Mouse (Mus musculus) lung, postnatal 0 days (tissue): Measurements from ENCODE around the gene Pomt1. TPM values are rescaled to one million over a fixed set of nuclear protein-coding genes. Genes with fewer than 3 reads are reported as not detected.

ENCODE experiments used
- ATAC-seq: fragments of 200-750 bp; cut with Nextera tagmentation; 2 replicates; pipeline ENCODE4 v1.8.0; 2017; ENCODE audit warnings: moderate library complexity
- DNase-seq: peaks from one replicate; pipeline ENCODE4 v3.0.0-alpha.2; 2016; ENCODE audit warnings: low spot score
- H3K27ac ChIP-seq: fragments of 300-500 bp; sonication (generic); 2 replicates; pipeline ENCODE4 v1.5.1; 2014; ENCODE audit warnings: antibody characterized with exemption, mild to moderate bottlenecking, low read length, mixed read lengths
- H3K27me3 ChIP-seq: fragments of 300-500 bp; sonication (generic); replicated peaks from 2 replicates; pipeline ENCODE4 v1.6.1; 2014; ENCODE audit warnings: low read length, mixed read lengths; ENCODE audit not compliant: insufficient read depth
- H3K36me3 ChIP-seq: fragments of 300-500 bp; sonication (generic); 2 replicates; pipeline ENCODE4 v1.6.1; 2014; ENCODE audit warnings: low read length, mixed read lengths; ENCODE audit not compliant: insufficient read depth
- H3K4me1 ChIP-seq: fragments of 300-500 bp; sonication (generic); 2 replicates; pipeline ENCODE4 v1.6.1; 2014; ENCODE audit warnings: antibody characterized with exemption, low read depth, low read length, mixed read lengths; ENCODE audit not compliant: insufficient read depth
- H3K4me2 ChIP-seq: fragments of 300-500 bp; sonication (generic); replicated peaks from 2 replicates; pipeline ENCODE4 v1.6.1; 2014; ENCODE audit warnings: low read depth, mild to moderate bottlenecking, low read length, moderate library complexity, mixed read lengths
- H3K4me3 ChIP-seq: fragments of 300-500 bp; sonication (generic); 2 replicates; pipeline ENCODE4 v1.5.1; 2014; ENCODE audit warnings: low read depth, low read length
- H3K9ac ChIP-seq: fragments of 300-500 bp; sonication (generic); replicated peaks from 2 replicates; pipeline ENCODE4 v1.6.1; 2014; ENCODE audit warnings: low read depth, mild to moderate bottlenecking
- H3K9me3 ChIP-seq: fragments of 300-500 bp; sonication (generic); 2 replicates; pipeline ENCODE4 v1.6.1; 2016; ENCODE audit warnings: low read length, mixed read lengths
- CTCF ChIP-seq: IDR thresholded peaks from 2 replicates; pipeline ENCODE4 v1.5.1; 2016; ENCODE audit warnings: antibody characterized with exemption, mild to moderate bottlenecking
- EP300 ChIP-seq: IDR thresholded peaks from 2 replicates; pipeline ENCODE4 v1.6.1; 2016; ENCODE audit warnings: antibody characterized with exemption, mild to moderate bottlenecking, control low read depth
- WGBS: fragments of 180-500 bp; shearing (Covaris S2); extraction: QIAGEN DNeasy Blood & Tissue Kit; methylation state at CpG from one replicate; pipeline ENCODE4 v1.1.7; 2014; 5-methylcytosine and 5-hydroxymethylcytosine counted together
- polyA plus RNA-seq: library from polyadenylated mRNA; unstranded; fragments of >200 nt; fragmentation: Nextera tagmentation; extraction: Ambion mirVana; gene quantifications from 2 replicates; pipeline ENCODE4 v1.2.1, GENCODE M21; 2015

The Pomt1 gene
- polyA plus RNA-seq, 1 experiment from 2014 or later, result 9.2 TPM

DNA sequence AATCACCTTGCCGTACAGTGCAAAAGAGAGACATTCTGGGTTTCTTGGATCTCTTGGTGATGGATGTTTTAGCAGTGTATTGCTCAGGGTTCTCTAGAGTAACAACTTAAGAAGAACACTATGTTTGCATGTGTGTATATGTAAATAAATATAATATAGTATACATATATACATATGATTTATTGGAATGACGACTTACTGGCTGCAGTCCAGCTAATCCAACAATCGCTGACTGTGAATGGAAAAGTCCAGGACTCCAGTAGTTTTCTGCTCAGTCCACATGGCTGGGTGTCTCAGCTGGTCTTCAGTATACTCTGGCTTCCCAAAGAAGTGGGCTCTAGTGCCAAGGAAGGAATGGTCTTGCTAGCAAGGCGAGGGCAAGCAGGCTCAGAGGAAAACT lies 1.2 kb downstream of the Pomt1 start:
- Histone ChIP-seq H3K27ac (peak overlapping the region; percentile 68; the same call in 1 of the 2 replicates), H3K27me3 (no peaks in the 10 kb centered on the region), H3K9me3 (no peaks in the 10 kb centered on the region), H3K36me3 (no peaks in the 10 kb centered on the region), H3K4me3 (peak overlapping the region; percentile 61; the same call in 1 of the 2 replicates), H3K4me2 (peak overlapping the region; percentile 80), H3K4me1 (peaks cover 6% of the 10 kb centered on the region; the same call in 1 of the 2 replicates), H3K9ac (peak overlapping the region; percentile 53; the same call in 1 of the 2 replicates)
- TF ChIP-seq CTCF (no peak), EP300 (no peak)
- DNase-seq, result peak; percentile 13
- ATAC-seq, result no peak
- WGBS, result 24% methylated on average over 4 of the region's 4 CpGs

DNA sequence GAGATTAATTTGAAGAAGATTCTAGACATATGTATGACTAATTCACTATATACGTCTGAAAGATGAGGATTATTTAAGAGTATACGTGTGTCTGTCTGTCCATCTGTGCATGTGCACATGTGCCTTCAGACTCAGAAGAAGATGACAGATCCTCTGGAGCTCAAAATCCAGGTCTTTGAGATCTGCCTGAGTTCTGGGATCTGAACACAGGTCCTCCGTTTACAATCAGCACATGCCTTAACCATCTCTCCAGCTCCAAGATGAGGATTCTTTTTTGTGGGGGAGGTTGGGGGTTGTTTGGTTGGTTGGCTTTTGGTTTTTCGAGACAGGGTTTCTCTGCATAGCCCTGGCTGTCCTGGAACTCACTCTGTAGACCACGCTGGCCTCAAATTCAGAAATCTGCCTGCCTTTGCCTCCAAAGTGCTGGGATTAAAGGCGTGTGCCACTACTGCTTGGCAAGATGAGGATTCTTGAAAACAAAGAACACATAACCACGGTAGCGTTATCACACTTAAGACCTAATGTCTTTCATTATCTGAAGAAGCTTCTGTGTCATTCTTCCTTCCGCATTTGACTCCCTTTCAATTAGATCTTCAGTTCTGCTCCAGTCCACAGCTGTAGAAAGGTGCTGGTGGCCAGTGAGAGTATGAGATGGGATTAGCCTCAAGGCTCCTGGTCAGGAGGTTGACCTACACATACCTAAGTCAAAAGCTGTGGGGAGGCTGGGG lies 2.5 kb downstream of the Pomt1 start:
- ATAC-seq, result no peak
- Histone ChIP-seq H3K27me3 (no peaks in the 10 kb centered on the region), H3K4me1 (peaks cover 6% of the 10 kb centered on the region; the same call in 1 of the 2 replicates), H3K36me3 (peaks cover under 1% of the 10 kb centered on the region; the same call in 1 of the 2 replicates), H3K27ac (no peak overlapping the region), H3K4me3 (no peak overlapping the region), H3K4me2 (no peak overlapping the region), H3K9me3 (no peaks in the 10 kb centered on the region), H3K9ac (no peak overlapping the region)
- DNase-seq, result no peak
- TF ChIP-seq CTCF, result no peak
- TF ChIP-seq EP300, result no peak
- WGBS, result 89% methylated on average over 9 of the region's 9 CpGs

DNA sequence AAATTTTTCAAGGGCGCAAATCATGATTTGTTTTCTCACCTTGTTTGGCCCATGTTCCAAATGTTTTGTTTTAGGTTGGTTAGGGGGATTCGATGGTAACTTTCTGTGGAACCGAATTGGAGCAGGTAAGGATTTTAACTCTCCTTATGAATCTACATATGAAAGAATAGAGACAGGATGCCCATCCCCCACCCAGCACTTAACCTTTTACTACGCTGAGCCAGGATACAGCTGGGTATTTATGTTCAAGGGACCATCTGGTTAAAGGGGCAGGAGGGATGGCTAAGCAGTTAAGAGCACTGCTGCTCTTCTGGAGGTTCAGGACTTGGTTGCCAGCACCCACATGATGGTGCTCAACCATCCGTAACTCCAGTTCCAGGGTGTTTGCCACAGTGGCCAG lies 4.2 kb downstream of the Pomt1 start:
- Histone ChIP-seq H3K36me3 (peaks cover 5% of the 10 kb centered on the region; the same call in 1 of the 2 replicates), H3K9ac (no peak overlapping the region), H3K27ac (no peak overlapping the region), H3K4me2 (no peak overlapping the region), H3K9me3 (no peaks in the 10 kb centered on the region), H3K4me3 (no peak overlapping the region), H3K27me3 (no peaks in the 10 kb centered on the region), H3K4me1 (peaks cover 4% of the 10 kb centered on the region; the same call in 1 of the 2 replicates)
- 82% methylated on average over 5 of the region's 5 CpGs for WGBS
- DNase-seq, result no peak
- ATAC-seq, result no peak
- TF ChIP-seq EP300, result no peak
- no peak for TF ChIP-seq CTCF

DNA sequence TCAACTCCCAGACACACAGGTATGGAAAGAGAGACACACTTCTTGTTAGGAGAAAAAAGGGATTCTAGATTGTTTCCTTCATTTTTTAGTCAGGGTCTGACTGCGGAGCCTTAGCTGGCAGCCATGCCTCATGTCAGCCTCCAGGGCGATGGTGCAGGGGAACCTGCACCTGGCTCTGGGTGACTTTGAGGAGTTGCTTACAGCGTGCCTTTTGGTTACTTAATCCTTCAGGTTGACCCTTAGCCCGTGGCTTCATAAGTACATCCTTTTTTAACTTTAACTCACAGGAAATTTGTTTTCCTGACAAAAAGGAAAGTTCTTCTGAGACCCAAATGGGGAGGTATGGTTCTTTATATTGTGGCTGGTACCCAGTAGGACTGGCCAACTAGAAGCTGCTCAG lies 6.6 kb downstream of the Pomt1 start:
- Histone ChIP-seq H3K4me1 (no peaks in the 10 kb centered on the region; the same call in 1 of the 2 replicates), H3K36me3 (peaks cover 5% of the 10 kb centered on the region; the same call in 1 of the 2 replicates), H3K9ac (no peak overlapping the region), H3K4me3 (no peak overlapping the region), H3K9me3 (no peaks in the 10 kb centered on the region), H3K4me2 (no peak overlapping the region), H3K27ac (no peak overlapping the region), H3K27me3 (no peaks in the 10 kb centered on the region)
- 77% methylated on average over 4 of the region's 4 CpGs for WGBS
- ATAC-seq (no peak), DNase-seq (no peak)
- TF ChIP-seq EP300 (no peak), CTCF (no peak)

DNA sequence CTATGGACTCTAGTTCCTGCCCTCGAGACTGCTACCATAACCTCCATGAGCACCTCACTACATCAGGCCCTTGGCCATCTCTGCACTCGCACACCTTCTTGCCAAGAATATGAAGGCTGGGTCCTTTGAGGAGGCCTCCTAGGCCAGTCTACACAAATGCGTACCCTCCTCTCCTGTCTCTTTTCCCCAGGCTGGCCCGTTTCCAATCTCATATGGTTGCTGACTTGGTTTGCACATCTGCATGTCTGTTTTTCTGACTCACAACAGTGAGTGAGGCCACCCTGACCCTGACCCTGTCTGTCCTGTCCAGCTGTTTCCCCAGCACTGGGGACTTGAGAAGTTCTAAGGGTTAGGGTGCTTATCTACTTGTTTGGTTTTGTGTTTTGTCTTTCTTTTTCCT lies 10.4 kb downstream of the Pomt1 start:
- Histone ChIP-seq H3K9me3 (no peaks in the 10 kb centered on the region), H3K4me2 (no peak overlapping the region), H3K27me3 (no peaks in the 10 kb centered on the region), H3K4me1 (no peaks in the 10 kb centered on the region), H3K4me3 (no peak overlapping the region), H3K27ac (no peak overlapping the region), H3K9ac (no peak overlapping the region), H3K36me3 (peaks cover 5% of the 10 kb centered on the region; the same call in 1 of the 2 replicates)
- 78% methylated on average over 4 of the region's 4 CpGs for WGBS
- TF ChIP-seq EP300 (no peak), CTCF (no peak)
- peak; percentile 17 for DNase-seq
- no peak for ATAC-seq

DNA sequence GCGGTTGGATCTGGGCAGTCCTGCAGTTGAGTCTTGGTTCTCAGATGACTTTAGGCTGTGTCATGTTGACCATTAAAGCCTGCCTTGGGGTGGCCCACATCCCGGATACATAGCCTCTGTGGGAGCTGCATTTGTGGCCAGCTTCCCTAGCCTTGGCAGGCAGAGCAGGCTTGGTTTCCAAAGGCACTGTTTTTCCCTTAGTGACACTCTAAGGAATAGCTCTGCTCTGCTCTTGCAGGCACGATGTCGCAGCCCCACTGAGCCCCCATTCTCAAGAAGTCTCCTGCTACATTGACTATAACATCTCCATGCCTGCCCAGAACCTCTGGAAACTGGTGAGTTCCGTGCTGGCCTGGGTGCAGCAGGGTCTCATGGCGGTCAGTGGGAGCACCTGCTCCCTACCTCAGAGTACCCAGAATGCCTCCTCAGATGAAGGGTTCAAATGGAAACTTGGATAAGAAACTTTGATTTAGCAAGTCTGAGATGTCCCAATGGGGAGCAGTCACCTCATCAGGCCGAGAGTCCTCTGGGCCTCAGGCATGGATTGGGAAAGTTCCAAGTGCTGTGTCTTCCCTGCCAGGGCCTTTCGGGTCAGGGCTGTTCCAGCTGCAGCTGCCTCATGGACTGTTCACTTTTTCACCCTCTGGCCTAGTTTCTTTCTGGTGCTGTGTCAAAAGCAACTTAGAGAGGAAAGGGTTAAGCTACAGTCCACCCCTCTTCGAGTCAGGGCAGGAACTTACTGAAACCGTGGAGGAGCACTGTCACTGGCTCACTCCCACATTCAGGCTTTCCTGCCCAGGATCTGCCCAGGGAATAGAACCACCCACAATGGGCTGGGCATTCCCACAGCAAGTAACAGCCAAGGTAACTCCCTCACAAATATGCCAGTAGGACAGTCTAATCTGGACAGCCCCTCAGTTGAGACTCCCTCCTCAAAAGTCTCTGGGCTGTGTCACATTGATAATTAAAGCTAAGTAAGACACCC lies 12.3 kb downstream of the Pomt1 start:
- no peaks in the 10 kb centered on the region; the same call in 1 of the 2 replicates for H3K4me1 ChIP-seq
- ATAC-seq (peak; percentile 75), DNase-seq (peak; percentile 87)
- no peaks in the 10 kb centered on the region for H3K9me3 ChIP-seq
- no peak overlapping the region for H3K4me3 ChIP-seq
- H3K27ac ChIP-seq, result peak overlapping the region; percentile 59
- H3K36me3 ChIP-seq, result peaks cover 7% of the 10 kb centered on the region; the same call in 1 of the 2 replicates
- whole genome bisulfite sequencing, result 62% methylated on average over 10 of the region's 10 CpGs
- peak; percentile 42; the same call in 1 of the 2 replicates for TF ChIP-seq EP300
- no peak for TF ChIP-seq CTCF
- no peak overlapping the region for H3K9ac ChIP-seq
- no peak overlapping the region for H3K4me2 ChIP-seq
- H3K27me3 ChIP-seq, result no peaks in the 10 kb centered on the region
